Mouse (Mus musculus): ENCODE measurements around the gene Taf1a.

GRCm38 (mm10) chr1:183377045-183377444 lies 11.7 kb upstream of the Taf1a start:
- TF ChIP-seq CTCF (IDR thresholded peaks at IDR 0.05; ENCODE audit: control insufficient read depth, insufficient read depth, insufficient replicate concordance, low read depth, low read length) = no peak
- no peak for TF ChIP-seq POLR2A (IDR thresholded peaks at IDR 0.05; ENCODE audit: control insufficient read depth, low read depth, low read length)
